ENCODE assay signal across 20 mouse cellular contexts in the genomic region with DNA sequence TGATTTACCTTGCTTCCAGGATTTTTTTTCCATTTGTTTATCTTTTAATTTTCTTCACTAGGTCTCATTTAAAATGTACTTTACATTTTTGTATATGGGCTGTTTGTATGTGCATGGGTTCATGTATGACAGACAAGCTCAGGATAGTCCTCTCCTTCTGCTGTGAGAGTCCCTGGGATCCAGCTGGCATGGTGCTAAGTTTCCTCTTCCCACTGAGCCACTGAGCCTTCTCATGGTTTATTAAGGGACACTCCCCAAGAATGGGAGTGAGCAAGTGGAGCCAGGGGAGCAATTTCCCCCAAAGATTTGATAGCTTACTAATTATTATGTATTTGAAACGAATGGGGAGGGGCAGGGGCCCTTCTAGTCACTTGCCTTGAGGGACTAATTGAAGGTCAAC. TPM values are rescaled to one million over a fixed set of nuclear protein-coding genes. Genes with fewer than 3 reads are reported as not detected.
"Had no signal": no experiment of that assay in that cellular context is flagged by ENCODE, and none has a peak within 500 bp of the region (broad histone marks: within the 10 kb centered on the region; RNA-seq: fewer than 3 reads in every experiment).

No protein-coding gene starts in this region.

- ATAC-seq: midbrain, embryonic 16.5 days had no signal

- H3K9ac ChIP-seq: lung, embryonic 14.5 days; neural tube, embryonic 13.5 days; neural tube, embryonic 15.5 days had no signal

- H3K27me3 ChIP-seq: neural tube, embryonic 13.5 days; neural tube, embryonic 15.5 days had no signal

- DNase-seq: lung, adult 18-20 months; lung, embryonic 14.5 days; lung, postnatal 10 days; lung, postnatal 4 days; midbrain, embryonic 14.5 days; retina, postnatal 1 day; right cerebral cortex, adult 18-20 months; right cerebral cortex, postnatal 25 days; right cerebral cortex, postnatal 4 days; spleen, adult 18-20 months; thymus, adult 18-20 months; thymus, postnatal 14 days; thymus, postnatal 36 days had no signal

- H3K36me3 ChIP-seq: neural tube, embryonic 15.5 days had no signal

- H3K27ac ChIP-seq: neural tube, embryonic 13.5 days; neural tube, embryonic 15.5 days had no signal

- H3K4me1 ChIP-seq: neural tube, embryonic 15.5 days had no signal

- H3K9me3 ChIP-seq: neural tube, embryonic 13.5 days; neural tube, embryonic 15.5 days had no signal

- H3K4me2 ChIP-seq: lung, embryonic 14.5 days; midbrain, embryonic 11.5 days; neural tube, embryonic 13.5 days; neural tube, embryonic 15.5 days had no signal

- H3K4me3 ChIP-seq: myocyte; neural tube, embryonic 13.5 days; neural tube, embryonic 15.5 days had no signal

RNA-seq across cellular contexts. Expression of gene Galnt16, which starts 17.6 kb away (rescaled TPM):
- total RNA-seq: megakaryocyte, adult 5-6 weeks; megakaryocyte-erythroid progenitor cell, adult 5-6 weeks had no signal
